Mouse (Mus musculus): ENCODE data around the gene Tnni1.

DNA sequence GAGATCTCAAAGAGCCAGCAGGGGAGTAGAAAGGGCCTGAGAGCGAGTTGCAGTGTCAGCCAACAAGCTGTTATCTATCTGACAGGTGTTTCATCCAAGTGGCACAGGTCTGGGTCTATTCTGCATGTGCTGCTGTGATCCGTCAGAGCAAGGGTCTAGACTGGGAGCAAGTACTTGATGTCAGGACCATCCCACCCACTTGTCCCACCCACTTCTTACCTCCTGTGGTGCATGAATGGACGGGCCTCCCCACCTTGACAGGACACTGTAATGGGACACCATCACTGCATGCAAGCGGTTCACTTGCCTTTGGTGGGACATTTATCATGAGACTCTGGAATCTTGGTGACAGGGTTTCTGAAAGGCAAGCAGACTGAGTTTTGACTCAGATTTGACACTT lies 49.4 kb upstream of the Tnni1 start:
- TF ChIP-seq MAFK (IDR thresholded peaks at IDR 0.05; ENCODE audit: insufficient read depth, low read depth, low read length) (no peak), CHD2 (IDR thresholded peaks at IDR 0.05; ENCODE audit: low read depth, low read length) (no peak), ZNF384 (IDR thresholded peaks at IDR 0.05; ENCODE audit: low read depth, low read length) (no peak)
